Comparison of ENCODE assay signal across 10 mouse cellular contexts in the genomic region with DNA sequence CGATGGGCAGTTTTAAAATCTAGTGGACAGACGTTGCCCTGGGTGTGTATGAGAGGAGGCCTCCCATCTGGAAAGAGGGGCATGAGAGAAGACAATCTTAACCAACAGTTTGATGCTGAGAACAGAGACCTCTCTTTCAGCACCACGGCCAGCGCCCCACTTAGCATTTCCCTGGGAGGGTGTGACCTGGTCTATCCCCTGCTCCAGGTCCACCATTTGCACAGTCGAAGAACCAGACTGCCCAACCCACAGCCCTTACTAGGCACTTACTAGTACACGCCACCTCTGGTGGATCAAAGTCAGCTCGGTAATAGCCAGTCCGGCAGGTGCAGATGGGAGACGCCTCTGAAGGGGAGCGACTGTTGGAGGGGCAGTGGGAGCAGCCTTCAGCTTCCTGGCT.
DNase-seq lines count a peak whose midpoint lies in the region; ATAC-seq and TF ChIP-seq lines count a peak whose summit lies in the region.
"Had no signal": no experiment of that assay in that cellular context is flagged by ENCODE, and none has a peak within 500 bp of the region (broad histone marks: within the 10 kb centered on the region; RNA-seq: fewer than 3 reads in every experiment).

No protein-coding gene starts in this region.

- no peak for ATAC-seq in hindbrain, embryonic 11.5 days (ENCODE audit: low FRiP score)
- no peak for ATAC-seq in hindbrain, embryonic 13.5 days (ENCODE audit: low FRiP score)
- ATAC-seq in frontal cortex, adult (ENCODE audit: low TSS enrichment) = no peak

- H3K9ac ChIP-seq in hindbrain, embryonic 11.5 days (ENCODE audit: low read depth, low read length) = no peak overlapping the region
- H3K9ac ChIP-seq in hindbrain, embryonic 13.5 days = no peak overlapping the region
- H3K9ac ChIP-seq in MEL (ENCODE audit: control insufficient read depth, low read depth, low read length, poor library complexity, severe bottlenecking) = no peak overlapping the region
- H3K9ac ChIP-seq: forebrain, embryonic 12.5 days; liver, embryonic 13.5 days had no signal

- no peaks in the 10 kb centered on the region for H3K27me3 ChIP-seq in hindbrain, embryonic 11.5 days (ENCODE audit: control insufficient read depth, insufficient read depth, low read length)
- no peaks in the 10 kb centered on the region for H3K27me3 ChIP-seq in hindbrain, embryonic 13.5 days
- H3K27me3 ChIP-seq in MEL (ENCODE audit: control insufficient read depth in 1 of 2, insufficient read depth in 2 of 2, low read length in 2 of 2) = no peaks in the 10 kb centered on the region
- H3K27me3 ChIP-seq: forebrain, embryonic 12.5 days; liver, embryonic 13.5 days had no signal

- no peak for TF ChIP-seq RAD21 in MEL (IDR thresholded peaks at IDR 0.05; ENCODE audit: low read depth, low read length)

- H3K4me3 ChIP-seq in hindbrain, embryonic 11.5 days (ENCODE audit: low read depth, low read length) = no peak overlapping the region
- no peak overlapping the region for H3K4me3 ChIP-seq in hindbrain, embryonic 13.5 days
- H3K4me3 ChIP-seq in MEL (ENCODE audit: control insufficient read depth in 1 of 2, insufficient read depth in 1 of 2, low read depth in 2 of 2, low read length in 2 of 2) = no peak overlapping the region
- H3K4me3 ChIP-seq: forebrain, embryonic 12.5 days; liver, embryonic 13.5 days had no signal

- 77% methylated on average over 10 of the region's 10 CpGs for WGBS in hindbrain, embryonic 11.5 days
- WGBS in hindbrain, embryonic 13.5 days = 79% methylated on average over 10 of the region's 10 CpGs

- no peak for TF ChIP-seq CTCF in MEL (IDR thresholded peaks at IDR 0.05 in 2 of 3, conservative IDR thresholded peaks at IDR 0.05 in 1 of 3; ENCODE audit: control insufficient read depth in 1 of 3, insufficient read depth in 1 of 3, low read depth in 2 of 3, low read length in 3 of 3, poor library complexity in 1 of 3, severe bottlenecking in 1 of 3)

- H3K4me1 ChIP-seq in hindbrain, embryonic 11.5 days (replicated peaks; ENCODE audit: control insufficient read depth, insufficient read depth, low read length) = no peaks in the 10 kb centered on the region; the same call in 1 of the 2 replicates
- H3K4me1 ChIP-seq in hindbrain, embryonic 13.5 days (replicated peaks) = peaks cover 20% of the 10 kb centered on the region
- H3K4me1 ChIP-seq in MEL (ENCODE audit: control insufficient read depth in 1 of 2, insufficient read depth in 2 of 2, low read length in 2 of 2) = no peaks in the 10 kb centered on the region
- H3K4me1 ChIP-seq: liver, embryonic 13.5 days had no signal

- DNase-seq in hindbrain, embryonic 11.5 days (ENCODE audit: low spot score) = peak; percentile 75
- DNase-seq in 3T3-L1 (ENCODE audit: low read depth, low spot score) (peak; percentile 4), MEL (ENCODE audit: low read depth, low spot score) (peak; percentile 16)
- peak; percentile 77 for DNase-seq in forelimb bud, embryonic 11.5 days (ENCODE audit: low read depth, low spot score)
- DNase-seq in frontal cortex, postnatal 10 days (ENCODE audit: low spot score in 2 of 2) = no peak
- no peak for DNase-seq in cerebellum, postnatal 10 days
- DNase-seq: liver, embryonic 13.5 days had no signal

- no peak for TF ChIP-seq EP300 in MEL (IDR thresholded peaks at IDR 0.05; ENCODE audit: low read depth in 1 of 2, low read length in 2 of 2)

- H3K27ac ChIP-seq in hindbrain, embryonic 11.5 days (ENCODE audit: low read depth, low read length) = no peak overlapping the region
- no peak overlapping the region for H3K27ac ChIP-seq in hindbrain, embryonic 13.5 days
- no peak overlapping the region for H3K27ac ChIP-seq in MEL (ENCODE audit: control insufficient read depth, low read depth, low read length)
- H3K27ac ChIP-seq: forebrain, embryonic 12.5 days; liver, embryonic 13.5 days had no signal

- no peak for TF ChIP-seq POLR2A in MEL (IDR thresholded peaks at IDR 0.05; ENCODE audit: control insufficient read depth in 1 of 2, insufficient read depth in 1 of 2, low read depth in 1 of 2, low read length in 2 of 2, poor library complexity in 1 of 2)

- no peaks in the 10 kb centered on the region for H3K9me3 ChIP-seq in hindbrain, embryonic 11.5 days (ENCODE audit: control insufficient read depth, low read length)
- H3K9me3 ChIP-seq in hindbrain, embryonic 13.5 days = no peaks in the 10 kb centered on the region
- H3K9me3 ChIP-seq in MEL (replicated peaks; ENCODE audit: insufficient read depth, low read length) = no peaks in the 10 kb centered on the region
- H3K9me3 ChIP-seq: forebrain, embryonic 12.5 days; liver, embryonic 13.5 days had no signal

- no peaks in the 10 kb centered on the region for H3K36me3 ChIP-seq in hindbrain, embryonic 11.5 days (ENCODE audit: control insufficient read depth, insufficient read depth, low read length)
- peaks cover 2% of the 10 kb centered on the region; the same call in 1 of the 2 replicates for H3K36me3 ChIP-seq in hindbrain, embryonic 13.5 days
- no peaks in the 10 kb centered on the region for H3K36me3 ChIP-seq in MEL (ENCODE audit: control insufficient read depth in 1 of 2, insufficient read depth in 2 of 2, low read length in 2 of 2)
- H3K36me3 ChIP-seq: forebrain, embryonic 12.5 days; liver, embryonic 13.5 days had no signal

- no peaks in the 10 kb centered on the region for H3K79me2 ChIP-seq in MEL (ENCODE audit: control insufficient read depth, insufficient read depth, low read length, poor library complexity)

- H3K4me2 ChIP-seq in hindbrain, embryonic 11.5 days (replicated peaks; ENCODE audit: low read depth, low read length) = no peak overlapping the region
- no peak overlapping the region for H3K4me2 ChIP-seq in hindbrain, embryonic 13.5 days
- H3K4me2 ChIP-seq: forebrain, embryonic 12.5 days; liver, embryonic 13.5 days had no signal

TF ChIP-seq in MEL, 35 proteins besides CTCF, POLR2A, EP300 and RAD21:
- TF ChIP-seq NELFE (IDR thresholded peaks at IDR 0.05; ENCODE audit: low read depth, low read length) = no peak
- no peak for TF ChIP-seq CHD2 (IDR thresholded peaks at IDR 0.05; ENCODE audit: low read length)
- no peak for TF ChIP-seq ETS1 (IDR thresholded peaks at IDR 0.05; ENCODE audit: low read depth, low read length)
- no peak for TF ChIP-seq POLR2AphosphoS2 (IDR thresholded peaks at IDR 0.05; ENCODE audit: low read length)
- no peak for TF ChIP-seq SIN3A (IDR thresholded peaks at IDR 0.05; ENCODE audit: low read length)
- no peak for TF ChIP-seq MAZ (IDR thresholded peaks at IDR 0.05; ENCODE audit: low read depth, low read length)
- TF ChIP-seq CHD1 (IDR thresholded peaks at IDR 0.05; ENCODE audit: low read depth, low read length) = no peak
- no peak for TF ChIP-seq UBTF (IDR thresholded peaks at IDR 0.05; ENCODE audit: borderline replicate concordance, insufficient read depth, low read depth, low read length)
- TF ChIP-seq MYC (IDR thresholded peaks at IDR 0.05; ENCODE audit: low read depth, low read length) = no peak
- TF ChIP-seq NRF1 (IDR thresholded peaks at IDR 0.05; ENCODE audit: insufficient read depth, low read depth, low read length, poor library complexity, severe bottlenecking) = no peak
- TF ChIP-seq MAX (IDR thresholded peaks at IDR 0.05; ENCODE audit: low read length) = no peak
- no peak for TF ChIP-seq MXI1 (IDR thresholded peaks at IDR 0.05; ENCODE audit: low read depth, low read length)

Comparison
In these comparisons a context has a peak if more than half of its experiments do, and no peak if none do; other contexts are left out.
1. DNase-seq: peak in hindbrain, embryonic 11.5 days (single experiment), 3T3-L1 (single experiment), MEL (single experiment) and forelimb bud, embryonic 11.5 days (single experiment); none in frontal cortex, postnatal 10 days (0 of 2) and cerebellum, postnatal 10 days (0 of 2).